In genomic region chr3:108644856-108645255, GRCm38 (mm10) we compare ENCODE assay signal across 27 mouse cellular contexts.
"Had no signal": no experiment of that assay in that cellular context is flagged by ENCODE, and none has a peak within 500 bp of the region (broad histone marks: within the 10 kb centered on the region; RNA-seq: fewer than 3 reads in every experiment).

No protein-coding gene starts in this region.

- H3K9ac ChIP-seq: embryonic facial prominence, embryonic 12.5 days; embryonic facial prominence, embryonic 13.5 days; embryonic facial prominence, embryonic 15.5 days; forebrain, embryonic 12.5 days; forebrain, embryonic 13.5 days; forebrain, embryonic 15.5 days; forebrain, postnatal 0 days had no signal

- H3K4me1 ChIP-seq: embryonic facial prominence, embryonic 13.5 days; forebrain, embryonic 12.5 days; forebrain, embryonic 13.5 days; forebrain, embryonic 15.5 days had no signal

- H3K4me2 ChIP-seq: embryonic facial prominence, embryonic 12.5 days; embryonic facial prominence, embryonic 13.5 days; embryonic facial prominence, embryonic 15.5 days; forebrain, embryonic 12.5 days; forebrain, embryonic 13.5 days; forebrain, embryonic 15.5 days had no signal

- DNase-seq: cerebellum, adult 8-10 months; cerebellum, adult 9-10 months; cerebellum, adult 9-11 months; cerebellum, postnatal 10 days; cerebellum, postnatal 14 days; cerebellum, postnatal 25 days; cerebellum, postnatal 36 days; embryo, embryonic 11 days; forebrain, postnatal 0 days; gastrocnemius, adult 2 months; gastrocnemius, postnatal 10 days; gastrocnemius, postnatal 14 days; gastrocnemius, postnatal 25 days; gastrocnemius, postnatal 36 days; heart, adult 18-20 months; heart, adult 2 months had no signal

- H3K27ac ChIP-seq: embryonic facial prominence, embryonic 10.5 days; embryonic facial prominence, embryonic 12.5 days; embryonic facial prominence, embryonic 13.5 days; embryonic facial prominence, embryonic 15.5 days; forebrain, embryonic 10.5 days; forebrain, embryonic 12.5 days; forebrain, embryonic 13.5 days; forebrain, embryonic 15.5 days; gastrocnemius, adult 2 months; heart, adult 2 months had no signal

- ATAC-seq: forebrain, embryonic 13.5 days; forebrain, embryonic 14.5 days; forebrain, embryonic 16.5 days; forebrain, postnatal 0 days had no signal

- H3K9me3 ChIP-seq: embryonic facial prominence, embryonic 10.5 days; embryonic facial prominence, embryonic 12.5 days; embryonic facial prominence, embryonic 13.5 days; embryonic facial prominence, embryonic 15.5 days; forebrain, embryonic 10.5 days; forebrain, embryonic 12.5 days; forebrain, embryonic 13.5 days; forebrain, embryonic 15.5 days had no signal

- H3K4me3 ChIP-seq: embryonic facial prominence, embryonic 10.5 days; embryonic facial prominence, embryonic 12.5 days; embryonic facial prominence, embryonic 13.5 days; embryonic facial prominence, embryonic 15.5 days; erythroblast, embryonic 14.5 days; forebrain, embryonic 10.5 days; forebrain, embryonic 12.5 days; forebrain, embryonic 13.5 days; forebrain, embryonic 15.5 days; gastrocnemius, adult 2 months; heart, adult 2 months had no signal

- H3K27me3 ChIP-seq: embryonic facial prominence, embryonic 12.5 days; embryonic facial prominence, embryonic 13.5 days; embryonic facial prominence, embryonic 15.5 days; forebrain, embryonic 12.5 days; forebrain, embryonic 13.5 days; forebrain, embryonic 15.5 days had no signal
